Mouse (Mus musculus): ENCODE measurements around the gene Gm44511. TPM values are rescaled to one million over a fixed set of nuclear protein-coding genes. Genes with fewer than 3 reads are reported as not detected.

Gm44511 gene
- polyA plus RNA-seq, 1 experiment from 2014 or later, result not detected

GRCm38 (mm10) chr6:128732032-128732431 lies 94.1 kb downstream of the Gm44511 start:
- Histone ChIP-seq H3K27me3 (ENCODE audit: insufficient read depth, low read length) (no peaks in the 10 kb centered on the region), H3K9ac (replicated peaks) (no peak overlapping the region), H3K9me3 (ENCODE audit: low read length) (no peaks in the 10 kb centered on the region), H3K4me3 (ENCODE audit: low read depth, low read length) (no peak overlapping the region), H3K36me3 (replicated peaks; ENCODE audit: insufficient read depth, low read length) (no peaks in the 10 kb centered on the region), H3K4me1 (ENCODE audit: insufficient read depth) (no peaks in the 10 kb centered on the region), H3K27ac (ENCODE audit: low read depth) (peak overlapping the region; percentile 48; the same call in 1 of the 2 replicates), H3K4me2 (ENCODE audit: low read depth, low read length) (no peak overlapping the region)
- ATAC-seq, result no peak
- WGBS (ENCODE audit: insufficient replicate concordance), result 58% methylated on average over 3 of the region's 3 CpGs
- TF ChIP-seq CTCF (IDR thresholded peaks at IDR 0.05; ENCODE audit: low read depth) (no peak), EP300 (IDR thresholded peaks at IDR 0.05; ENCODE audit: low read depth) (no peak)
- DNase-seq, result no peak

Other genes starting within 250 kb of the Gm44511 start
- 29.7 and 30.6 TPM in 2 replicates for gene A2ml1, start 244.7 kb downstream of the Gm44511 start, polyA plus RNA-seq (2015; fragmentation: Nextera tagmentation; extraction: Ambion mirVana)
- gene Klrb1a, start 202.8 kb downstream of the Gm44511 start, polyA plus RNA-seq (2015; fragmentation: Nextera tagmentation; extraction: Ambion mirVana), result 0.15 and 0.36 TPM in 2 replicates
- gene Clec2h, start 163.9 kb downstream of the Gm44511 start, polyA plus RNA-seq (2015; fragmentation: Nextera tagmentation; extraction: Ambion mirVana), result 0.33 and 0.46 TPM in 2 replicates
- not detected in 2 replicates for gene Klrb1, start 103.3 kb downstream of the Gm44511 start, polyA plus RNA-seq (2015; fragmentation: Nextera tagmentation; extraction: Ambion mirVana)
- gene Klrb1c, start 37.1 kb downstream of the Gm44511 start, polyA plus RNA-seq (2015; fragmentation: Nextera tagmentation; extraction: Ambion mirVana), result 0.64 and 1.1 TPM in 2 replicates
- gene Klrb1b, start within 50 bp of the Gm44511 start, polyA plus RNA-seq (2015; fragmentation: Nextera tagmentation; extraction: Ambion mirVana), result 0.32 and 0.39 TPM in 2 replicates
- 0.11 and 0.27 TPM in 2 replicates for gene Clec2i, start 61.3 kb upstream of the Gm44511 start, polyA plus RNA-seq (2015; fragmentation: Nextera tagmentation; extraction: Ambion mirVana)
- gene BC035044, start 64.8 kb upstream of the Gm44511 start, polyA plus RNA-seq (2015; fragmentation: Nextera tagmentation; extraction: Ambion mirVana), result 10.5 and 11.9 TPM in 2 replicates
- gene Clec2g, start 108.1 kb upstream of the Gm44511 start, polyA plus RNA-seq (2015; fragmentation: Nextera tagmentation; extraction: Ambion mirVana), result not detected in 2 replicates
- 0.27 and 0.59 TPM in 2 replicates for gene Klrb1f, start 219.6 kb upstream of the Gm44511 start, polyA plus RNA-seq (2015; fragmentation: Nextera tagmentation; extraction: Ambion mirVana)

All from liver, postnatal 0 days (tissue).